Mouse (Mus musculus): Measurements from ENCODE around the gene Prss8. TPM values are rescaled to one million over a fixed set of nuclear protein-coding genes. Genes with fewer than 3 reads are reported as not detected.

The Prss8 gene
- total RNA-seq, 2 experiments from 2014 or later, result 0.60 TPM; not detected in 1

GRCm38 (mm10) chr7:127930636-127931035 lies 732 bp upstream of the Prss8 start:
- no peak for DNase-seq (ENCODE audit: low spot score in 2 of 2)

DNA sequence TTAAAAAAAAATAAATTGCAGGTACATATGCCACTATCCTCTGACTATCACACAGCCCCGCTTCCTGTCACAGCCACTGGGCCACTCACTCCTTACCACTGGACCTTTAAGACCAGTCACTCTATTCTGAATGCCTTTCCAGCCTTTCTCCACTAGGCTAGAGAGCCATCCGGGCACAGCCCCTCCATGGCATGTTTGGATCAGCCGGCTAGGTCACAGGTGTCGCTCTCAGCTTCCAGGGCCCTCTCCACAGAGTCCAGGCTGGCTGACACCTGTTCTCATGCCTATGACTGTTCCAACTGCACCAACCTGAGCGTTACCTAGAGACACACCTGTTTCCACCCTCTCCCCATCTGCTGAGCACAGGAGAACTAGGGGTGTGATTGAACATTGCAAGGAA lies 1.3 kb downstream of the Prss8 start:
- no peak for DNase-seq (ENCODE audit: low spot score in 2 of 2)

DNA sequence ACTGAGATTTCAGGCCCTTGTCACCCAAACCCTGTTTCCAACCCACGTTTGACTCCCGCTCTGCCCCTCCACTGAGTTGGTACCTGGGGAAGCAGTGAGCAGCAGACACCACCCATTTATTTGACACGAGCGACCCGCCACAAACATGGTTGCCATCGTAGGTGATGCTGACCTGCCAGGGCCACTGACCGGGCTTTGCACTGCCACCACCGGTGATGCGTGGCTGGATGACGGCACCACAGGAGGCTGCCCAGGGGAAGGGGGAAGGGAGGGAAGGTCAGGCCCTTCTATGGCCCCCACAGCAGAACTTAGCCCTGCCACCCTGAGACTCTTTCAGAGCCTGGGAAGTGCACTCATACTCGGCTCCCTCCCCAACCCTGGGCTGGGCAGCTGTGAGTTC lies 2.2 kb downstream of the Prss8 start:
- no peak for DNase-seq (ENCODE audit: low spot score in 2 of 2)

- no peak for DNase-seq (ENCODE audit: low spot score in 2 of 2)
Observed at GRCm38 (mm10) chr7:127926846-127927245, 3.1 kb downstream of the Prss8 start.

- DNase-seq (ENCODE audit: low spot score in 2 of 2), result no peak
Observed at GRCm38 (mm10) chr7:127926066-127926465, 3.8 kb downstream of the Prss8 start.

DNA sequence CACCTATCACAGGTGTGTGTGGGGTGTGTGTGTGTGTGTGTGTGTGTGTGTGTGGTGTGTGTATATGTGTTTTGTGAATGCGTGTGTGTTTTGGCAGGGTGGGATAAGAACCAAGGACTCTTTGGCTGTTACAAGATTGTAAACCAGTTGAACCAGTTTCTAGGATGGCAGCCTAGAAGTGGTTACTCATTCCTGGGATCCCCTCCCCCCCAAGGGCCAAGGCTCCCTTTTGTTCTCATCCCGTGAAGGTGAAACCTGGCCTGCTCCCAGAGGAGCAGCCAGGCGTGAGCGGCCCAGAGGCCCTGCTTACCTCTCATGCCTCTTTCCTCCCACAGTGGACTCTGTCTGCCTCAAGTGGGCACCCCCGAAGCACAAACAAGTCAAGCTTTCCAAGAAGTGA lies 4.7 kb downstream of the Prss8 start:
- DNase-seq (ENCODE audit: low spot score in 2 of 2), result no peak

GRCm38 (mm10) chr7:127923714-127924113 lies 6.2 kb downstream of the Prss8 start:
- DNase-seq (ENCODE audit: low spot score in 2 of 2), result no peak

GRCm38 (mm10) chr7:127922451-127923275 lies 7.2 kb downstream of the Prss8 start:
- no peak for DNase-seq (ENCODE audit: low spot score in 2 of 2)

DNA sequence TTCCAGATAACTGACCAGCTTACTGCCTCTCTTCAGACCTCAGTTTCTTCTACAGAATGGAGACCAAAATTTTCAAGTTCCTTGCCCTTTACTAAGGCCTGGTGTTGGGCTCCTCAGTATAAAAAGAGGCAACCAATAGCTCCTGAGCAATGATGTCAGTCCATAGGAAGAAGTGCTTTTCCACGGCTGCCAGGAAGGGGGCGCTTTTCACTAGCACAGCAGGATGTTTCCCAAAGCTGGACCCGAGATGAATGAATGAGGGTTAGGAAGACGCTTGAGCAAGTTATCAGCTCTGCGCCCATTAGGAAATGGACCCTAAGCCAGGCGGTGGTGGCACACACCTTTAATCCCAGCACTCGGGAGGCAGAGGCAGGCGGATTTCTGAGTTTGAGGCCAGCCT lies 8.4 kb downstream of the Prss8 start:
- no peak for DNase-seq (ENCODE audit: low spot score in 2 of 2)

DNA sequence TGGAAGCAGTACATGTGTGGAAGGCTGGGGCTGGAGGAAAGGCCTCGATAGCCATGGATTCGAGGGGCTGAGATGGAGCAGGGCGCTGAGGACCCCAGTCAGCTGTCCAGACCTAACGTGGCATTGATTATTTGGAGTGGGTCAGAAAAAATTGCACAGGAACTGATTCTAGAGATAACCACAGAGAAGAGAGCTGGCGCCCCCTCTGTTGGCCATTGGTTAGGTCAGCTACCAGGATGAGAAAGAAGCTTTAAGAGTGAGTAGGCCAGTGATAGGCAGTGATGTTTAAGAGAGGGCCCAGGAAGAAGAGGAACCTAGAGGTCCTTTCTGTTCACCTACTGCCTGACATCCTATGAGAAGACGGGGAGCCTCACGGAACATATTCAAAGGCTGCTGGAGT lies 10.6 kb downstream of the Prss8 start:
- no peak for DNase-seq (ENCODE audit: low spot score in 2 of 2)

GRCm38 (mm10) chr7:127918203-127918602 lies 11.7 kb downstream of the Prss8 start:
- DNase-seq (ENCODE audit: low spot score in 2 of 2), result no peak

GRCm38 (mm10) chr7:127915293-127915692 lies 14.6 kb downstream of the Prss8 start:
- DNase-seq (ENCODE audit: low spot score in 2 of 2), result no peak

DNA sequence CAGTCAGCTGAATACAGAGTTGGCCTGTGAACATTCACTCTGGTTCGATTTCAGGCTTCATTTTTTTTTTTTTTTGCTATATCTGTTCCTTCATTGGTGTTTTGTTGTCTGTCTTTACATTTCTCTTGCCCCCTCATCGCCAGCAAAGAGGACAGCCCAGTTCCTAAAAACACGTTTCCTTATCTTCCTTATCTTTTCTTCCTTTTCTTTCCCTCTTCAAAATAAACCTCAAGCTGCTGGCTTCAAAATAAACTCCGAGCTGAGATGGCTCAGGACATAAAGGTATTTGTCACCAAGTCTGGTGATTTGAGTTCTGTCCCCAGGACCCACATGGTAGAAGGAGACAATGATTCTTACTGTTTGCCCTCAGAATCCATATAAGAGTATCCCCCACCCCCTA lies 17.0 kb downstream of the Prss8 start:
- DNase-seq (ENCODE audit: low spot score in 2 of 2), result no peak

DNA sequence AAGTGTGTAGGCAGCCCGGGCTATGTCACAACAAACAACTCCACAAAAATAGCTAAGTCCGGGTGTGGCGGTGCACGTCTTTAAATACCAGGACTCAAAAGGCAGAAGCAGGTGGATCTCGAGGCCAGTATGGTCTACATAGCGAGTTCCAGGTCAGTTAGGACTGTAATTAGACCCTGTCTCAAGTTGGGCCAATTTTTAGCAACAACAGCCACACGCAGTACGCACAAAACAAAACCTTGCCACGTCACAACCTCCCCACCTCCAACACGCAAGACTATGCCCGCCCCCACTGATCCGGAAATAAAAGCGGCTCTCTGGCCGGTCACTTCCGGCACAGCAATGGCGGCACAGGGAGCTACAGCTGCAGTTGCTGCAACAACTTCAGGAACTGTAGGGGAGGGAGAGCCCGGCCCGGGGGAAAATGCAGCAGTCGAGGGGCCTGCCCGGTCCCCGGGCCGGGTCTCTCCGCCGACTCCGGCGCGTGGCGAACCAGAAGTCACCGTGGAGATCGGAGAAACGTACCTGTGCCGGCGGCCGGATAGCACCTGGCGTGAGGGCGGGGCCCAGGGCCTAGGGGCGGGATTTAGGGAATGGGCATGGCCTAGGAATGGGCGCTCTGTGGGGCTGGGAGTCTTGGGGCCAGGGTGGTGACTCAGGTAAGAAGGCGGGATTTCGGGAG lies 17.6 kb downstream of the Prss8 start, which contains the start of gene Kat8:
Gene Kat8 (plus strand): TSS at position 327 of the 682 bp plus-strand sequence.
- peak; percentile 80 to 89 for DNase-seq (ENCODE audit: low spot score in 2 of 2)

- no peak for DNase-seq (ENCODE audit: low spot score in 2 of 2)
Observed at GRCm38 (mm10) chr7:127908656-127909055, 21.2 kb downstream of the Prss8 start.

GRCm38 (mm10) chr7:127907939-127908338 lies 22.0 kb downstream of the Prss8 start:
- DNase-seq (ENCODE audit: low spot score in 2 of 2), result no peak

DNA sequence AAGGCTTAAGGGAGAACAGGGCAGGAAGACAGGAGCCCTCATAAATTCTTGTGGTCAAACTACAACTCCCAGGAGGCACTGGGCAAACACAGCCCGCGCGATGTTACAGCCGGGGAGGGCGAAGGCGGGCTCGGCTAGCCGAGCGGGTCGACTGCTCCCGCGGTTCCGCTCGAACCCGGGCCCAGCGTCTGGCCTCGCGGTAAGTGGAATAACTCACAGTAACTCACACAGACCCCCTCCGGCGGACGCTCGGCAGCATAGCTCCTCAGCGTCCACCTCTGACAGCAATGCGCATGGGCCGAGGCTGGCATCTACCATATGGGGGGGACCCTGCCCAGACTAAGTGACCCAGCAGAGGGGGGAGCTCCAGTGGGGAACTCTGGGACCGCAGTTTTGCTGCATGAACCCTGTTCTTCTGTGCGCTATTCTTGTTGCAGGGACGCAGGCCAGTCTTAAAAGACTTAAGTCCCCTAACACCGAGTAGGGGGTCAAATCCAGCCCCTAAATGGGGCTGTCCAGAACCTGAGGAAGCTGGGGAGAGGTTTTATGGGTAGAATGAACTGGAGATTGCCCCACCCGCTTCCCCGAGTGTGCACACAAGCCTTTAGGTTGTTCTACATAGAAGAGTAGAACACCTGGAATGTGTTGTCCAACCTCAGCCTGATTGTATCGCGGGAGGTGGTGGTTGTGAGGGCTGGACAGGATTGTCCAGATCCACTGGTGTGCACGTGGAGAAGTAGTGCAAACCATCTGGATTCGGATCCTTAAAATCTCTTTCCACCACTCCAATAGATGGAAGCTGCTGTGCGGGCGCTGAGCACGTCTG lies 25.7 kb downstream of the Prss8 start, which contains the start of gene Bckdk:
Gene Bckdk (plus strand): TSS at position 112 of the 826 bp plus-strand sequence.
- DNase-seq (ENCODE audit: low spot score in 2 of 2), result peak; percentile 77 to 78

GRCm38 (mm10) chr7:127901772-127902171 lies 28.1 kb downstream of the Prss8 start:
- DNase-seq (ENCODE audit: low spot score in 2 of 2), result no peak

- DNase-seq (ENCODE audit: low spot score in 2 of 2), result no peak
Observed at GRCm38 (mm10) chr7:127899997-127900396, 29.9 kb downstream of the Prss8 start.

DNA sequence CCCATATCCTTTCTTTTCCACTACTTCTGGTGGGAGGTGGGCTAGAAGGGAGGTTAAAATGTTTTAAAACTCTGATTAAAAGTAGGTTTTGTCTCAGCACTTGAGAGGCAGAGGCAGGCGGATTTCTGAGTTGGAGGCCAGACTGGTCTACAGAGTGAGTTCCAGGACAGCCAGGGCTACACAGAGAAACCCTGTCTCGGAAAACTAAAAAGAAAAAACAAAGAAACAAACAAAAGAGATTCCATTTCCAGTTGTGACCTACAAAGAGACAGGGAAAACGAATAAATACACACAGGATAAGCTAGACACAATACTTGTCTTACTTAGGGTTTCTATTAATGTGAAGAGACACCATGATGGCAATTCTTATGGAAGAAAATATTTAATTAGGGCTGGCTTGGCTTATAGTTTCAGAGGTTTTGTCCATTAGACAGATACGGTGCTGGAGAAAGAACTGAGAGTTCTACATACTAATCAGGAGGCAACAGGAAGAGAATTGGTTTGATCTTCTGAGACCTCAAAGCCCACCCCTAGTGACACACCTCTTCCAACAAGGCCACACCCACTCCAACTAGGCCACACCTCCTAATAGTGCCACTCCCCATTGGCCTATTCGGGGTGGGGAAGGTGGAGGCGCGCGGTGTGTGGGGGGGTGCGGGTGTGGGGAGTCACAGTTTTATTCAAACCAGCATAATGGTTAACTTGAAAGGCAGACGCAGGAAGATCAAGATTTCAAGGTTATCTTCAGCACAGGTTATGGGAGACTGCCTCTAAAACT lies 31.5 kb downstream of the Prss8 start:
- no peak for DNase-seq (ENCODE audit: low spot score in 2 of 2)

DNA sequence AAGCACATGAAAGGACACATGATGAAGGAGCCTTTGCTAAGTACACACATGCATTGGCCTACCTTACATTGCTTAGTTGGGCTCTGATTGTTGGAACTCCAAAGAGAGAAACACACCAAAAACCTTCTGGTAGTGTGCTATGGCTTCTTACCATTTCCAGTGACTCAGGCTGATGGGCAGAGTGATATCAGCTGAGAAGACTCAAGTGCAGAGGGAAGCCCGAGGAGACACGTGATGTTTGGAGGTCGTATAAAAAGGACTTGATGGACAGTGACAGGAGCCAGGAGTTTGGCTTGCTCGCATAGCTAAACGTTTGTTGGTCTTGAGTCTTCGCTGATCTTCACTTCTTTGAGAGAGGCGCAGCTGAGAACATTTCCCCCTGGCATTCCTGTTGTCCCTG lies 32.4 kb downstream of the Prss8 start:
- DNase-seq (ENCODE audit: low spot score in 2 of 2), result no peak
